Mouse (Mus musculus) spleen, adult 12 weeks (tissue): ENCODE data around the gene Cacnb1.

Experiments
- DNase-seq: peaks from one replicate; pipeline ENCODE4 v3.0.0; 2022; ENCODE audit warnings: low spot score

Gene Cacnb1

DNA sequence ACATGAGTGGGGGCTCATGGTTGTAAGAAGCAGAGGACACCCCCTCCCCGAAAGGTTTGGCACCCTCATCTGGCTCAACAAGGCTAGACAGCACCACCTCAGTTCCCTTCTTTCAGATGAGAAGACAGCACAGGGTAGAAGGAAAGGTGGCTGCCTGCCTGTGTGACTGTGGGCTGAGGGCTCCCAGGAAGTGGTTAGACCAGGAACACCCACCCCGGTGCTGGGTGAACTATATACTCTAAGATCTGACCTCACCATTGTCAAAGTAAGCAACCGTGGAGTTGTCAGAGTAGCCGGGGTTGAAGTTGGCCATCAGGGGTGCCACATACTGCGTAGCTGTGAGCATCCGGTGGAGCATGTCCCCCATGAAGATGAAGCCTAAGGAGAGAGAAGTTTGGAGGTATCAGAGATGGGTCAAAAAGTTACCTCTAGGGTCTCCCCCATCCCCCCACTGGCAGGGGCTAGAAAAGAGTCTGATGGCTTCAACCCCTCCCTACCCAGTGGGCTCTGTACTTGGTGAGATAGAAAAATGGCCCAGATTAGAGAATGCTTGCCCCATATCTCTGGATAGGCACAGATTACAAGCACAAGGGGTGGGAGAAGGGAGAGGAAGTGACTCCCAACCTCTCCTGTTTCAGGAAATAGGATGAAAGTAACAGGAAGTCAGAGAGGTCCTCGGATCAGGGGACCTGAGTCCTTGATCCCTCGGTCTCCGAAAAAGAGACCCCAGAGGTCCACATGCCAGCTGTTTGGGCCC, 67.5 kb downstream of the Cacnb1 start:
- no peak for DNase-seq

GRCm38 (mm10) chr11:97954469-97955141, 68.2 kb downstream of the Cacnb1 start:
- no peak for DNase-seq

GRCm38 (mm10) chr11:97953939-97954275, 68.9 kb downstream of the Cacnb1 start:
- no peak for DNase-seq

DNA sequence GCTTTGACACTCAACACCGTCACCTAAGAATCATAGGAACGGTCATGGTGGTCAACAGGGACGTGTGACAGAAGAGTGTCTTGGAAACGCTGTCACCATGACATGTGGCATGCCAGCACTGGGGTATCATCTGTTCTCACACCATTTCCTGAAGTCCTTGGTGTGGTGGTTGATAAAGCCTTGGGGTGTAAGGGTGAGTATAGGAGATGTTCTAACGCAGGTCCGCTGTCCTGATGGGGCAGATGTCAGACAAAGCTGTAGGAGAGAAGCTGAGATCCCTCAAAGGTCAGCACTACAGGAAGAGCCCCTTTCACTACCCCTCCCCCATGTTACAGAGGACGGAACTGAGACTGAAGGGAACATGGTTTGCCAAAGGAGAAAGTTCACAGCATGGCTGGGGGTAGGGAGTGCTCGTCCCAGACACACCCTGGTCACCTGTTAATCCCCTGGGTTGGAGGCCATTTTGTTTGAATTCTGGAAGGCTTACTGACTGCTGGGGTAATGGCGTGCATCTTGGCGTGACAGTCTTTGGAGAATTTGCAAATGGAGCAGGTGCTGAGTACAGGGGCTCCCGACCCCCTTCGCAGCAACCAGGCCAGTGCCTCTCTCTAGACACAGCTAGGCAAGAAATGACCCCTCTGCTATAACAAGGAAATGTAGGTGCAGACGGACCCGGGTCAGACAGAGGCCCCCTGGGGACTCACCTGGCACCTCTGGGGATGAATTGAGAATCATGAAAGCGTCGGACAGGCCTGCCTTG, 69.5 kb downstream of the Cacnb1 start:
- no peak for DNase-seq

GRCm38 (mm10) chr11:97952367-97953006, 70.3 kb downstream of the Cacnb1 start:
- no peak for DNase-seq
